Mouse (Mus musculus) embryonic facial prominence, embryonic 11.5 days (tissue): ENCODE measurements around the gene Rnf123. TPM values are rescaled to one million over a fixed set of nuclear protein-coding genes. Genes with fewer than 3 reads are reported as not detected.
"Not testable (repeated sequence)": the region's sequence is repeated elsewhere in the genome, so short reads cannot be mapped to it uniquely, and the experiment has no call there.

Source experiments
- ATAC-seq: fragments of 200-750 bp; cut with Nextera tagmentation; replicated peaks from 2 replicates; pipeline ENCODE4 v1.8.0; 2017; ENCODE audit warnings: low read depth; ENCODE audit not compliant: insufficient number of reproducible peaks, low FRiP score, low TSS enrichment
- DNase-seq: peaks from one replicate; pipeline ENCODE4 v3.0.0-alpha.2; 2015; ENCODE audit warnings: low spot score
- H3K27ac ChIP-seq: fragments of 300-500 bp; sonication (generic); replicated peaks from 2 replicates; pipeline ENCODE4 v1.5.1; 2014; ENCODE audit warnings: mild to moderate bottlenecking, low read depth, low read length, control low read depth
- H3K27me3 ChIP-seq: fragments of 300-500 bp; sonication (generic); 2 replicates; pipeline ENCODE4 v1.6.1; 2014; ENCODE audit warnings: mild to moderate bottlenecking, low read length, moderate library complexity, mixed read lengths; ENCODE audit not compliant: control insufficient read depth, insufficient read depth
- H3K36me3 ChIP-seq: fragments of 300-500 bp; sonication (generic); replicated peaks from 2 replicates; pipeline ENCODE4 v1.6.1; 2014; ENCODE audit warnings: low read depth, mild to moderate bottlenecking, low read length, moderate library complexity, mixed read lengths; ENCODE audit not compliant: control insufficient read depth, insufficient read depth
- H3K4me1 ChIP-seq: fragments of 300-500 bp; sonication (generic); 2 replicates; pipeline ENCODE4 v1.6.1; 2014; ENCODE audit warnings: low read length, mixed read lengths; ENCODE audit not compliant: control insufficient read depth, insufficient read depth
- H3K4me2 ChIP-seq: fragments of 300-500 bp; sonication (generic); 2 replicates; pipeline ENCODE4 v1.6.1; 2014; ENCODE audit warnings: low read depth, mild to moderate bottlenecking, control low read depth, low read length, moderate library complexity
- H3K4me3 ChIP-seq: fragments of 300-500 bp; sonication (generic); 2 replicates; pipeline ENCODE4 v1.5.1; 2014; ENCODE audit warnings: low read depth, low read length, control low read depth
- H3K9ac ChIP-seq: fragments of 300-500 bp; sonication (generic); replicated peaks from 2 replicates; pipeline ENCODE4 v1.6.1; 2014; ENCODE audit warnings: mild to moderate bottlenecking, control low read depth, low read length
- H3K9me3 ChIP-seq: fragments of 300-500 bp; sonication (generic); replicated peaks from 2 replicates; pipeline ENCODE4 v1.6.1; 2016; ENCODE audit warnings: mild to moderate bottlenecking, low read length, inconsistent platforms, mixed read lengths; ENCODE audit not compliant: control insufficient read depth
- WGBS: fragments of 180-500 bp; shearing (Covaris S2); extraction: QIAGEN DNeasy Blood & Tissue Kit; methylation state at CpG from one replicate; pipeline ENCODE4 v1.1.7; 2014; 5-methylcytosine and 5-hydroxymethylcytosine counted together
- polyA plus RNA-seq: library from polyadenylated mRNA; unstranded; fragments of >200 nt; fragmentation: Nextera tagmentation; extraction: Ambion mirVana; gene quantifications from 2 replicates; pipeline ENCODE4 v1.2.1, GENCODE M21; 2014

The Rnf123 gene
- polyA plus RNA-seq, 1 experiment from 2014 or later, result 22.0 TPM

DNA sequence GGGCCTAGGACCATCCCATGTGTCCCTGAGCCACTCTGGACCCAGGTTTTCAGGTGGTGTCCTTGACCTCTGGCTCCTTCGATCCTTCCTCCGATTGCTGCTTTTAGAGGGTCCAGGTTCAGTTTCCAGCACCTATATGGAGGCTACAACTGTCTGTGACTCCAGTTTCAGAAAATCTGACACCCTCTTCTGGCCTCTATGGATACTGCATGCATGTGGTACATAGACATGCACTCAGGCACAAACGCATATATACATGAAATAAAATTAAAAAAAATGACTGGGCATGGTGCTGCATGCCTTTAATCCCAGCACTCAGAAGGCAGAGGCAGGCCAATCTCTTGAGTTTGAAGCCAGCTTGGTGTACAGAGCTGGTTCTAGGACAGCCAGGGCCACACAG lies 55.3 kb downstream of the Rnf123 start:
- Histone ChIP-seq H3K9me3 (no peaks in the 10 kb centered on the region), H3K9ac (no peak overlapping the region), H3K4me2 (no peak overlapping the region), H3K36me3 (peaks cover 24% of the 10 kb centered on the region), H3K27ac (no peak overlapping the region), H3K4me1 (no peaks in the 10 kb centered on the region), H3K4me3 (no peak overlapping the region), H3K27me3 (no peaks in the 10 kb centered on the region)
- ATAC-seq (no peak), DNase-seq (no peak)
- WGBS, result 93% methylated on average over 3 of the region's 3 CpGs

- WGBS, result 93% methylated on average over 3 of the region's 3 CpGs
- Histone ChIP-seq H3K27me3 (no peaks in the 10 kb centered on the region), H3K9me3 (no peaks in the 10 kb centered on the region), H3K27ac (no peak overlapping the region), H3K4me3 (no peak overlapping the region), H3K4me2 (no peak overlapping the region), H3K4me1 (no peaks in the 10 kb centered on the region), H3K36me3 (peaks cover 22% of the 10 kb centered on the region), H3K9ac (no peak overlapping the region)
- DNase-seq (no peak), ATAC-seq (no peak)
These were observed 56.6 kb downstream of the Rnf123 start for GRCm38 (mm10) chr9:108026584-108026983.

- WGBS, result 89% methylated on average over 3 of the region's 3 CpGs
- no peak for ATAC-seq
- no peak for DNase-seq
- H3K9ac ChIP-seq, result no peak overlapping the region
- H3K4me1 ChIP-seq, result no peaks in the 10 kb centered on the region
- H3K27me3 ChIP-seq, result no peaks in the 10 kb centered on the region
- no peaks in the 10 kb centered on the region for H3K9me3 ChIP-seq
- H3K36me3 ChIP-seq, result peaks cover 22% of the 10 kb centered on the region
- no peak overlapping the region for H3K4me2 ChIP-seq
- H3K27ac ChIP-seq, result no peak overlapping the region
- H3K4me3 ChIP-seq, result no peak overlapping the region
These were observed 59.9 kb downstream of the Rnf123 start for GRCm38 (mm10) chr9:108023216-108023615.

GRCm38 (mm10) chr9:108020741-108021140 lies 62.4 kb downstream of the Rnf123 start:
- H3K36me3 ChIP-seq, result peaks cover 7% of the 10 kb centered on the region
- H3K4me3 ChIP-seq, result no peak overlapping the region
- no peak overlapping the region for H3K27ac ChIP-seq
- ATAC-seq (no peak), DNase-seq (no peak)
- WGBS, result 93% methylated on average over 1 of the region's 1 CpGs
- no peak overlapping the region for H3K9ac ChIP-seq
- H3K27me3 ChIP-seq, result no peaks in the 10 kb centered on the region
- H3K4me2 ChIP-seq, result no peak overlapping the region
- H3K9me3 ChIP-seq, result no peaks in the 10 kb centered on the region
- H3K4me1 ChIP-seq, result no peaks in the 10 kb centered on the region

DNA sequence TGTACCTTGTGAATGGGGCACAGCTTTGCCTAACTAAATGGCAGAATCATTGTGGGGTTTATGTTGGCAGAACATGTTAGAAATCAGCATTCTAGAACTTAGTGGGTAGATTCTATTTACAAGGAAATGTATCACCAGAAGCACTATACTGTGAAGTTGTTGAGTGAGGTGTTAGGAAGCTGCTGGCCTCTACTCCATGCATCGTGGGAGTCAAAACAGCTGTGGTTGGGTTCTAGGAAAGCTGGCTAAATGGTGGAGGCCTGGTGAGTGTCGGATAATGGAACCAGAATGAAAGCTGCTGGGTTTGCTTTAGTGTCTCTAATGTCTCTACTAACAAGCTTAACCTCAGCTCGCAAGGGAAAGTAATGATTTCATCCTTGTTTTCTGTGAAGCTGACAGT lies 66.0 kb downstream of the Rnf123 start:
- ATAC-seq (no peak), DNase-seq (no peak)
- no peak overlapping the region for H3K27ac ChIP-seq
- 84% methylated on average over 3 of the region's 3 CpGs for WGBS
- H3K9me3 ChIP-seq, result no peaks in the 10 kb centered on the region
- H3K27me3 ChIP-seq, result no peaks in the 10 kb centered on the region
- H3K4me2 ChIP-seq, result no peak overlapping the region
- no peak overlapping the region for H3K9ac ChIP-seq
- no peaks in the 10 kb centered on the region for H3K4me1 ChIP-seq
- no peaks in the 10 kb centered on the region for H3K36me3 ChIP-seq
- H3K4me3 ChIP-seq, result no peak overlapping the region

- H3K4me2 ChIP-seq, DNase-seq, H3K27me3 ChIP-seq, H3K4me3 ChIP-seq, H3K36me3 ChIP-seq, H3K9ac ChIP-seq, H3K27ac ChIP-seq, H3K4me1 ChIP-seq, H3K9me3 ChIP-seq, ATAC-seq: not testable (repeated sequence)
- 93% methylated on average over 2 of the region's 2 CpGs for WGBS
These were observed 69.6 kb downstream of the Rnf123 start for GRCm38 (mm10) chr9:108013577-108013976.

GRCm38 (mm10) chr9:108010385-108010784 lies 72.8 kb downstream of the Rnf123 start:
- Histone ChIP-seq H3K27me3 (no peaks in the 10 kb centered on the region), H3K4me1 (no peaks in the 10 kb centered on the region), H3K9me3 (no peaks in the 10 kb centered on the region), H3K4me2 (no peak overlapping the region), H3K4me3 (no peak overlapping the region), H3K9ac (no peak overlapping the region), H3K36me3 (no peaks in the 10 kb centered on the region), H3K27ac (no peak overlapping the region)
- ATAC-seq (no peak), DNase-seq (no peak)

DNA sequence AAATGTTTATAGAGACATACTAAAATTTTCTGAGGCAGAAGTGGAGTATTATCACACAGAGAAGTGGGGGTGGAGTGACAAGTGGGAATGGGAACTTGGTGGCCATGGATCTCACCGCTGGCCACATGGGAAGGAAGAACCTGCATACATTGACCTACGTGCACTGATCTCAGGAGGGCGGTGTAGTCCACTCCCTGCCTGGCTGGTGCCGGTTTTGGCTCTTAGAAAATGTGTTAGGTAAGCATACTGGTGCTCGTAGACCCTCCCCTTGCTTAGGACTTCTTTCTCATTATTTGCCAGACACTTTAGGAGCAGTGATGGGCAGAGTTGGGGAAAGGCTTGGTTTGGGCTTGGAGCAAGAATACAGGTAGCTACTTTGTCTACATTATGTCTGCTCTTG lies 75.1 kb downstream of the Rnf123 start:
- Histone ChIP-seq H3K9ac (no peak overlapping the region), H3K4me1 (no peaks in the 10 kb centered on the region), H3K27me3 (no peaks in the 10 kb centered on the region), H3K4me2 (no peak overlapping the region), H3K4me3 (no peak overlapping the region), H3K36me3 (no peaks in the 10 kb centered on the region), H3K9me3 (no peaks in the 10 kb centered on the region), H3K27ac (no peak overlapping the region)
- ATAC-seq (no peak), DNase-seq (no peak)
- WGBS, result 92% methylated on average over 5 of the region's 5 CpGs
